Mouse (Mus musculus) myocyte (in vitro differentiated cells): ENCODE results near the gene Ogn. TPM values are rescaled to one million over a fixed set of nuclear protein-coding genes. Genes with fewer than 3 reads are reported as not detected.

Experiments
- H3K27me3 ChIP-seq: one replicate; pipeline ENCODE4 v1.6.1; 2011; ENCODE audit not compliant: control insufficient read depth, insufficient read depth, insufficient read length
- H3K36me3 ChIP-seq: one replicate; pipeline ENCODE4 v1.6.1; 2011; ENCODE audit not compliant: control insufficient read depth, insufficient read depth
- H3K4me2 ChIP-seq: one replicate; pipeline ENCODE4 v1.6.1; 2011; ENCODE audit warnings: low read depth, control low read depth
- H3K4me3 ChIP-seq: one replicate; pipeline ENCODE4 v1.5.1; 2011; ENCODE audit warnings: mild to moderate bottlenecking, control low read depth, moderate library complexity
- H3K79me2 ChIP-seq: one replicate; pipeline ENCODE4 v1.6.1; 2011; ENCODE audit not compliant: control insufficient read depth, insufficient read depth
- H3ac ChIP-seq: one replicate; pipeline ENCODE4 v1.6.1; 2011; ENCODE audit not compliant: control insufficient read depth, insufficient read length
- CEBPB ChIP-seq: IDR thresholded peaks from 2 replicates; pipeline ENCODE4 v1.6.1; 2011; ENCODE audit warnings: mild to moderate bottlenecking, moderate library complexity; ENCODE audit not compliant: poor library complexity, insufficient read depth, severe bottlenecking
- E2F4 ChIP-seq: IDR thresholded peaks from one replicate; pipeline ENCODE4 v1.6.1; 2011; ENCODE audit warnings: mild to moderate bottlenecking, control low read depth, moderate library complexity; ENCODE audit not compliant: insufficient read depth
- MAX ChIP-seq: IDR thresholded peaks from one replicate; pipeline ENCODE4 v1.6.1; 2011; ENCODE audit warnings: low read depth, mild to moderate bottlenecking, control low read depth
- MYOD1 ChIP-seq, 3 experiments: IDR thresholded peaks; one replicate each; pipeline ENCODE4 v1.6.1; 2011; ENCODE audit warnings: control low read depth in 2 of 3, low read depth in 2 of 3, mild to moderate bottlenecking in 2 of 3, moderate library complexity in 1 of 3; ENCODE audit not compliant: insufficient read length in 2 of 3, control insufficient read depth in 1 of 3
- MYOG ChIP-seq, 3 experiments: IDR thresholded peaks; one replicate each; pipeline ENCODE4 v1.6.1; 2011; ENCODE audit warnings: control low read depth in 2 of 3, low read depth in 2 of 3, mild to moderate bottlenecking in 2 of 3; ENCODE audit not compliant: insufficient read length in 2 of 3, control insufficient read depth in 1 of 3, insufficient read depth in 1 of 3
- POLR2A ChIP-seq: IDR thresholded peaks from one replicate; pipeline ENCODE4 v1.6.1; 2011; ENCODE audit warnings: low read depth, mild to moderate bottlenecking, control low read depth, moderate library complexity; ENCODE audit not compliant: insufficient read length
- POLR2AphosphoS2 ChIP-seq: IDR thresholded peaks from one replicate; pipeline ENCODE4 v1.6.1; 2011; ENCODE audit warnings: low read depth, control low read depth; ENCODE audit not compliant: insufficient read length
- REST ChIP-seq: IDR thresholded peaks from one replicate; pipeline ENCODE4 v1.6.1; 2011; ENCODE audit warnings: mild to moderate bottlenecking, control low read depth, moderate library complexity; ENCODE audit not compliant: insufficient read depth, insufficient read length
- SRF ChIP-seq: IDR thresholded peaks from one replicate; pipeline ENCODE4 v1.6.1; 2011; ENCODE audit warnings: low read depth; ENCODE audit not compliant: control insufficient read depth, insufficient read length
- TCF12 ChIP-seq: IDR thresholded peaks from one replicate; pipeline ENCODE4 v1.6.1; 2011; ENCODE audit warnings: mild to moderate bottlenecking, control low read depth; ENCODE audit not compliant: poor library complexity, insufficient read depth, severe bottlenecking
- TCF3 ChIP-seq: IDR thresholded peaks from one replicate; pipeline ENCODE4 v1.6.1; 2011; ENCODE audit warnings: low read depth, control low read depth; ENCODE audit not compliant: insufficient read length
- USF1 ChIP-seq: IDR thresholded peaks from one replicate; pipeline ENCODE4 v1.6.1; 2011; ENCODE audit warnings: low read depth, mild to moderate bottlenecking, control low read depth, moderate library complexity
- polyA plus RNA-seq: library from polyadenylated mRNA; unstranded; fragments of >200 nt; fragmentation: generic; extraction: Trizol; gene quantifications from one replicate; pipeline ENCODE4 v1.2.1, GENCODE M21; 2012; ENCODE audit warnings: missing spikeins

Gene Ogn
- polyA plus RNA-seq, 1 experiment: 19.5 TPM

- no peak for TF ChIP-seq E2F4
- no peak for TF ChIP-seq REST
- no peak for TF ChIP-seq SRF
- TF ChIP-seq TCF12: no peak
- no peak for TF ChIP-seq USF1
- no peak for TF ChIP-seq MYOD1 (IDR thresholded peaks at IDR 0.05; ENCODE audit: control insufficient read depth in 1 of 3, insufficient read length in 2 of 3, low read depth in 2 of 3)
- TF ChIP-seq MYOG (IDR thresholded peaks at IDR 0.05; ENCODE audit: control insufficient read depth in 1 of 3, insufficient read depth in 1 of 3, insufficient read length in 2 of 3, low read depth in 2 of 3): no peak
- no peak for TF ChIP-seq MAX
- TF ChIP-seq POLR2A: no peak
- no peak for TF ChIP-seq TCF3
- TF ChIP-seq POLR2AphosphoS2: no peak
- no peak for TF ChIP-seq CEBPB
- Histone ChIP-seq H3ac (no peak overlapping the region), H3K36me3 (peaks cover 12% of the 10 kb centered on the region), H3K4me3 (no peak overlapping the region), H3K4me2 (no peak overlapping the region), H3K79me2 (peaks cover 4% of the 10 kb centered on the region), H3K27me3 (no peaks in the 10 kb centered on the region)
These were observed 10.5 kb downstream of the Ogn start for GRCm38 (mm10) chr13:49618365-49618764.

GRCm38 (mm10) chr13:49623216-49623615, 15.4 kb downstream of the Ogn start:
- no peak for TF ChIP-seq USF1
- TF ChIP-seq CEBPB: no peak
- no peak for TF ChIP-seq POLR2AphosphoS2
- TF ChIP-seq MYOD1 (IDR thresholded peaks at IDR 0.05; ENCODE audit: control insufficient read depth in 1 of 3, insufficient read length in 2 of 3, low read depth in 2 of 3): no peak
- TF ChIP-seq MYOG (IDR thresholded peaks at IDR 0.05; ENCODE audit: control insufficient read depth in 1 of 3, insufficient read depth in 1 of 3, insufficient read length in 2 of 3, low read depth in 2 of 3): no peak
- no peak for TF ChIP-seq REST
- TF ChIP-seq E2F4: no peak
- H3K36me3 ChIP-seq: no peaks in the 10 kb centered on the region
- H3K79me2 ChIP-seq: peaks cover 2% of the 10 kb centered on the region
- H3K4me3 ChIP-seq: no peak overlapping the region
- H3ac ChIP-seq: no peak overlapping the region
- H3K27me3 ChIP-seq: no peaks in the 10 kb centered on the region
- no peak overlapping the region for H3K4me2 ChIP-seq

GRCm38 (mm10) chr13:49628167-49628566, 20.3 kb downstream of the Ogn start:
- Histone ChIP-seq H3K27me3 (no peaks in the 10 kb centered on the region), H3K4me2 (no peak overlapping the region)

GRCm38 (mm10) chr13:49629076-49629475, 21.2 kb downstream of the Ogn start:
- H3K79me2 ChIP-seq: no peaks in the 10 kb centered on the region
- no peak overlapping the region for H3ac ChIP-seq
- no peaks in the 10 kb centered on the region for H3K36me3 ChIP-seq
- TF ChIP-seq MYOD1 (IDR thresholded peaks at IDR 0.05; ENCODE audit: control insufficient read depth in 1 of 3, insufficient read length in 2 of 3, low read depth in 2 of 3) (no peak), CEBPB (peak; percentile 71)
- no peak overlapping the region for H3K4me2 ChIP-seq
- H3K4me3 ChIP-seq: no peak overlapping the region
- no peaks in the 10 kb centered on the region for H3K27me3 ChIP-seq

More at GRCm38 (mm10) chr13:49628167-49628566, 20.3 kb downstream of the Ogn start:
- no peak for TF ChIP-seq MYOG (IDR thresholded peaks at IDR 0.05; ENCODE audit: control insufficient read depth in 1 of 3, insufficient read depth in 1 of 3, insufficient read length in 2 of 3, low read depth in 2 of 3)
- no peak for TF ChIP-seq TCF12
- no peak for TF ChIP-seq CEBPB
- TF ChIP-seq POLR2A: no peak
- TF ChIP-seq SRF: no peak
- no peak for TF ChIP-seq REST
- no peak for TF ChIP-seq POLR2AphosphoS2
- TF ChIP-seq USF1: no peak
- TF ChIP-seq MAX: no peak
- TF ChIP-seq TCF3: no peak
- no peak for TF ChIP-seq MYOD1 (IDR thresholded peaks at IDR 0.05; ENCODE audit: control insufficient read depth in 1 of 3, insufficient read length in 2 of 3, low read depth in 2 of 3)
- no peak for TF ChIP-seq E2F4
- Histone ChIP-seq H3K4me3 (no peak overlapping the region), H3ac (no peak overlapping the region), H3K36me3 (no peaks in the 10 kb centered on the region), H3K79me2 (no peaks in the 10 kb centered on the region)

- no peaks in the 10 kb centered on the region for H3K36me3 ChIP-seq
- no peak overlapping the region for H3ac ChIP-seq
- TF ChIP-seq POLR2A (no peak), REST (no peak), MYOD1 (IDR thresholded peaks at IDR 0.05; ENCODE audit: control insufficient read depth in 1 of 3, insufficient read length in 2 of 3, low read depth in 2 of 3) (no peak), SRF (no peak), TCF12 (no peak), TCF3 (no peak), E2F4 (no peak), MYOG (IDR thresholded peaks at IDR 0.05; ENCODE audit: control insufficient read depth in 1 of 3, insufficient read depth in 1 of 3, insufficient read length in 2 of 3, low read depth in 2 of 3) (no peak), USF1 (no peak), MAX (no peak), POLR2AphosphoS2 (no peak)
- no peak overlapping the region for H3K4me3 ChIP-seq
- peaks cover 5% of the 10 kb centered on the region for H3K79me2 ChIP-seq
- H3K4me2 ChIP-seq: no peak overlapping the region
- H3K27me3 ChIP-seq: no peaks in the 10 kb centered on the region
These were observed 32.1 kb downstream of the Ogn start for GRCm38 (mm10) chr13:49639965-49640364.
